Mouse (Mus musculus): ENCODE results near the gene Snapc1.

Gene Snapc1

GRCm38 (mm10) chr12:73988393-73989008, 24.2 kb downstream of the Snapc1 start:
- DNase-seq (ENCODE audit: extremely low read depth, insufficient read length, low spot score), result no peak

- DNase-seq (ENCODE audit: extremely low read depth, insufficient read length, low spot score), result no peak
Measured at GRCm38 (mm10) chr12:73989594-73989993, 25.3 kb downstream of the Snapc1 start.

- DNase-seq (ENCODE audit: extremely low read depth, insufficient read length, low spot score), result no peak
Measured at GRCm38 (mm10) chr12:73996906-73997296, 32.6 kb downstream of the Snapc1 start.

- no peak for DNase-seq (ENCODE audit: extremely low read depth, insufficient read length, low spot score)
Measured at GRCm38 (mm10) chr12:73997297-73998127, 33.2 kb downstream of the Snapc1 start, which contains the start of gene Syt16. Gene Syt16, plus strand, starts transcription at chr12:73997661.

GRCm38 (mm10) chr12:73998128-73998456, 33.8 kb downstream of the Snapc1 start:
- DNase-seq (ENCODE audit: extremely low read depth, insufficient read length, low spot score), result no peak

- no peak for DNase-seq (ENCODE audit: extremely low read depth, insufficient read length, low spot score)
Measured at GRCm38 (mm10) chr12:74002449-74002848, 38.2 kb downstream of the Snapc1 start.

- no peak for DNase-seq (ENCODE audit: extremely low read depth, insufficient read length, low spot score)
Measured at GRCm38 (mm10) chr12:74009448-74009911, 45.2 kb downstream of the Snapc1 start.

- peak; percentile 35 for DNase-seq (ENCODE audit: extremely low read depth, insufficient read length, low spot score)
Measured at GRCm38 (mm10) chr12:74013739-74014138, 49.5 kb downstream of the Snapc1 start.

GRCm38 (mm10) chr12:74014739-74015270, 50.5 kb downstream of the Snapc1 start:
- no peak for DNase-seq (ENCODE audit: extremely low read depth, insufficient read length, low spot score)

- DNase-seq (ENCODE audit: extremely low read depth, insufficient read length, low spot score), result no peak
Measured at GRCm38 (mm10) chr12:74015491-74015890, 51.2 kb downstream of the Snapc1 start.

GRCm38 (mm10) chr12:74023260-74023659, 59.0 kb downstream of the Snapc1 start:
- DNase-seq (ENCODE audit: extremely low read depth, insufficient read length, low spot score), result no peak

GRCm38 (mm10) chr12:74024912-74025311, 60.6 kb downstream of the Snapc1 start:
- DNase-seq (ENCODE audit: extremely low read depth, insufficient read length, low spot score), result no peak

All from 3134 (cell line).